Mouse (Mus musculus) lung, embryonic 14.5 days (tissue): Measurements from ENCODE around the gene Cyp4f18. TPM values are rescaled to one million over a fixed set of nuclear protein-coding genes. Genes with fewer than 3 reads are reported as not detected.
"Not testable (repeated sequence)": the region's sequence is repeated elsewhere in the genome, so short reads cannot be mapped to it uniquely, and the experiment has no call there.

ENCODE experiments used
- ATAC-seq: fragments of 200-750 bp; cut with Nextera tagmentation; 2 replicates; pipeline ENCODE4 v1.8.0; 2017; ENCODE audit warnings: mild to moderate bottlenecking, moderate TSS enrichment, moderate library complexity; ENCODE audit not compliant: insufficient read depth
- DNase-seq: peaks from one replicate; pipeline ENCODE4 v3.0.0-alpha.2; 2015
- H3K27ac ChIP-seq: fragments of 300-500 bp; sonication (generic); 2 replicates; pipeline ENCODE4 v1.5.1; 2014; ENCODE audit warnings: low read depth, mild to moderate bottlenecking, moderate library complexity
- H3K27me3 ChIP-seq: fragments of 300-500 bp; sonication (generic); 2 replicates; pipeline ENCODE4 v1.6.1; 2014; ENCODE audit warnings: low read length, control low read depth; ENCODE audit not compliant: insufficient read depth
- H3K36me3 ChIP-seq: fragments of 300-500 bp; sonication (generic); 2 replicates; pipeline ENCODE4 v1.6.1; 2014; ENCODE audit warnings: control low read depth; ENCODE audit not compliant: insufficient read depth
- H3K4me1 ChIP-seq: fragments of 300-500 bp; sonication (generic); 2 replicates; pipeline ENCODE4 v1.6.1; 2014; ENCODE audit warnings: antibody characterized with exemption, control low read depth; ENCODE audit not compliant: insufficient read depth
- H3K4me2 ChIP-seq: fragments of 300-500 bp; sonication (generic); 2 replicates; pipeline ENCODE4 v1.6.1; 2014; ENCODE audit warnings: mild to moderate bottlenecking
- H3K4me3 ChIP-seq: fragments of 300-500 bp; sonication (generic); 2 replicates; pipeline ENCODE4 v1.5.1; 2014; ENCODE audit warnings: low read depth, low read length
- H3K9ac ChIP-seq: fragments of 300-500 bp; sonication (generic); 2 replicates; pipeline ENCODE4 v1.6.1; 2014
- H3K9me3 ChIP-seq: fragments of 300-500 bp; sonication (generic); 2 replicates; pipeline ENCODE4 v1.6.1; 2016; ENCODE audit warnings: low read depth, low read length, control low read depth
- CTCF ChIP-seq: IDR thresholded peaks from 2 replicates; pipeline ENCODE4 v1.5.1; 2016; ENCODE audit warnings: antibody characterized with exemption, low read depth
- WGBS: fragments of 180-500 bp; shearing (Covaris S2); extraction: QIAGEN DNeasy Blood & Tissue Kit; methylation state at CpG from one replicate; pipeline ENCODE4 v1.1.7; 2014; 5-methylcytosine and 5-hydroxymethylcytosine counted together
- polyA plus RNA-seq: library from polyadenylated mRNA; unstranded; fragments of >200 nt; fragmentation: Nextera tagmentation; extraction: Ambion mirVana; gene quantifications from 2 replicates; pipeline ENCODE4 v1.2.1, GENCODE M21; 2014

Cyp4f18 gene
- polyA plus RNA-seq, 1 experiment from 2014 or later = 0.93 TPM

DNA sequence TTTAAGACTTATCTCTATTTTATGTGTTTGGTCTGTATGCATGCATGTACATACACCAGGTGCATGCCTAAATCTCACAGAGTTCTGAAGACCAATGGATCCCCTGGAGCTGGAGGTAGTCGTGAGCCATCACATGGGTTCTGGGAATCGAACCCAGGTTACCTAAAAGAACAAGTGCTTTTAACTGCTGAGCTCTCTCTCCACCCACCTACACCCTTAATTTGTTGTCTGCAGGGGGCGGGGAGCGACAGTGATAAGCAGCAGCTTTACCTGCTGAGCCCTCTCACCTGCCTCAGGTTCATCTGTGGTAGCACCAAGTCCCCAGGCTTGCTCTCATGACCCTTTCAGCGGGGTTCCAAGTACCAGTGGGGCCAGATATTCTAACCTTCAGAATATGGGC, 47.6 kb downstream of the Cyp4f18 start:
- Histone ChIP-seq H3K27ac (no peak overlapping the region), H3K4me2 (no peak overlapping the region), H3K9me3 (no peaks in the 10 kb centered on the region; the same call in 1 of the 2 replicates), H3K9ac (no peak overlapping the region), H3K4me1 (no peaks in the 10 kb centered on the region), H3K4me3 (no peak overlapping the region), H3K27me3 (no peaks in the 10 kb centered on the region), H3K36me3 (peaks cover 20% of the 10 kb centered on the region)
- no peak for ATAC-seq
- 88% methylated on average over 5 of the region's 5 CpGs for WGBS
- DNase-seq = no peak
- TF ChIP-seq CTCF = no peak

DNA sequence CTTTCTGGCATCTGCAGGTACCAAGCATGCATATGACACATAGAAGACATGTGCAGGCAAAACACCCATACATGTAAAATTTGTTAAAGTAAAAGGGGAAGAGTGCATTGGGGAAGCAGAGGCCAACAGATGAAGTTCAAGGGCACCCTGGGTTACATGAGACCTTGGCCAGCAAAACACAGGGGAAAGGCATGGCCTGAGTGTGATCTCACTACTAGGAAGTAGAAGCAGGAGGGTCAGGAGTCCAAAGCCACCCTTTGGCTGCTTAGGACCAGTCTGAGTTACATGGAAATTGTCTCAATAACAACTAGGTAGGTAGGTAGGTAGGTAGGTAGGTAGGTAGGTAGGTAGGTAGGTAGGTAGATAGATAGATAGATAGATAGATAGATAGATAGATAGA, 48.9 kb downstream of the Cyp4f18 start:
- no peaks in the 10 kb centered on the region for H3K27me3 ChIP-seq
- no peak overlapping the region for H3K4me3 ChIP-seq
- no peak overlapping the region for H3K9ac ChIP-seq
- no peak for DNase-seq
- peaks cover 9% of the 10 kb centered on the region for H3K36me3 ChIP-seq
- no peak overlapping the region for H3K27ac ChIP-seq
- no peak for ATAC-seq
- no peaks in the 10 kb centered on the region; the same call in 1 of the 2 replicates for H3K9me3 ChIP-seq
- TF ChIP-seq CTCF = no peak
- H3K4me2 ChIP-seq = no peak overlapping the region
- H3K4me1 ChIP-seq = no peaks in the 10 kb centered on the region

DNA sequence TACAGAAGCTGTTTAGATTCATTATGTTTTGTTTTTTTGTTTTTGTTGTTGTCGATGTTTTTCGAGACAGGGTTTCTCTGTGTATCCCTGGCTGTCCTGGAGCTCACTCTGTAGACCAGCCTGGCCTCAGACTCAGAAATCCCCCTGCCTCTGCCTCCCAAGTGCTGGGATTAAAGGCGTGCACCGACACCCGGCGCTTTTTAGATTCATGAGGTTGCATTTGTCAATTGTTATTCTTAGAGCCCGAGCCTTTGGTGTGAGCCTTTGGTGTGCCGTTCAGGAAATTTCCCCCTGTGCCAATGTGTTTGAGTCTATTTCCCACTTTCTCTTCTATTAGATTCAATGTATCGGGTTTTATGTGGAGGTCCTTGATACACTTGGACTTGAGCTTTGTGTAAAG, 54.8 kb downstream of the Cyp4f18 start:
- no peak for DNase-seq
- no peak overlapping the region for H3K9ac ChIP-seq
- WGBS = 97% methylated on average over 9 of the region's 9 CpGs
- no peak overlapping the region for H3K4me2 ChIP-seq
- H3K36me3 ChIP-seq = no peaks in the 10 kb centered on the region
- no peaks in the 10 kb centered on the region for H3K27me3 ChIP-seq
- peaks cover 8% of the 10 kb centered on the region for H3K9me3 ChIP-seq
- H3K27ac ChIP-seq = no peak overlapping the region
- no peak for TF ChIP-seq CTCF
- ATAC-seq = no peak
- H3K4me1 ChIP-seq = peaks cover 4% of the 10 kb centered on the region; the same call in 1 of the 2 replicates
- H3K4me3 ChIP-seq = no peak overlapping the region

DNA sequence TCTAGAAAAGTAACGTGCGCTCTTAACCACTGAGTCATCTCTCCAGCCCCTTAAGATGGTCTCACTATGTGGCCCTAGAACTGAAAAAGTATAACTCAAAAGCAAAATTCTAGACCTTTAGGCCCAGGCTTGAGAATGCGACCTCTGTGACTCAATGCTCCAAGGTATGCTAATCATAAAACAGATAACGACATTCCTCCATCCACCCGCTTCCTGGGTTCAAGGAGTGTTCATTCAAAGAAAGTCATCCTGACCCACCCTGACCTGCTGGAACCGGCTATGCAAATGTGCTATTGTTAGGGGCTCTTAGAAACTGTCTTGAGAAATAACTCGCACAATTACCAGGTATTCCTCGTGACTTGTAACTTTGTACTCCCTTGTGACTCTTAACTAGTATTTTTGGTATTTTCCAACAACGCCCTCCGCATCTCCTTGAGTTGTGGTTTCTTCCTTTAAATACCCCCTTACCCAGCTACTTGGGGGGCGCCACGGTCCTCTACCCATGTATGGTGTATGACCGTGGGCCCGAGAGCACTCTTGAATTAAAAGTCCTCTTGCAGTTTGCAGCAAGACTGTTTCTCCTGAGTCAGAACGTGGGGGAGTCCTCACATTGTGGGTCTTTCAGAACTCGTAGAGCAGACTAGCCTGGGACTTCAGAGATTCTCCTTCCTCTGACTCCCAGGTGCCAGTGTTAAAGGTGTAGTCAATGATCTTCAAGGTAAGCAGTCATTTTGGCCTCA, 56.3 kb downstream of the Cyp4f18 start:
- not testable (repeated sequence) for DNase-seq, H3K4me2 ChIP-seq, H3K27me3 ChIP-seq, H3K4me1 ChIP-seq, H3K4me3 ChIP-seq, H3K27ac ChIP-seq, ATAC-seq, H3K9me3 ChIP-seq, H3K9ac ChIP-seq, H3K36me3 ChIP-seq
- 93% methylated on average over 16 of the region's 16 CpGs for WGBS

DNA sequence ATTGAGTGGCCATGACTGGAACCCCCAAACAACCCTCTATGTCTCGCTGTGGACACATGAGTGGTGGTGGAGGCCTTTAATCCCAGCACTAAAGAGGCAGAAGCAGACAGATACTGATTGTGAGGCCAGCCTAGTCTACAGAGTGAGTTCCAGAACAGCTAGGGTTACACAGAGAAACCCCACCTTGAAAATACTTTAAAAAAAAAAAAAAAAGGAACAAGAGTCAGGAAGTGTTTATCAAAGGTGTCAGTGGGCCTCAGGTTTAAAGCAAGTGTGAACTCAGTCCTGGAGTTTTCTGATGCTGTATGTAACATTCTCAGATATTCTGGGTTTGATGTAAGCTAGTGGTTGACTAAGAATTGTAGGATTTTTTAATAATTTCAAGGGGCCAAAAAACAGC, 56.9 kb downstream of the Cyp4f18 start:
- no peaks in the 10 kb centered on the region for H3K27me3 ChIP-seq
- H3K9me3 ChIP-seq = peaks cover 8% of the 10 kb centered on the region
- 0 out of 2 replicates have a peak overlapping the region, but pooled peaks have one; percentile 73 for H3K4me3 ChIP-seq
- peaks cover 4% of the 10 kb centered on the region; the same call in 1 of the 2 replicates for H3K4me1 ChIP-seq
- ATAC-seq = no peak
- peak overlapping the region; percentile 57 for H3K4me2 ChIP-seq
- H3K27ac ChIP-seq = no peak overlapping the region
- H3K36me3 ChIP-seq = no peaks in the 10 kb centered on the region
- H3K9ac ChIP-seq = no peak overlapping the region
- WGBS = 89% methylated on average over 1 of the region's 1 CpGs
- TF ChIP-seq CTCF = no peak
- DNase-seq = no peak

DNA sequence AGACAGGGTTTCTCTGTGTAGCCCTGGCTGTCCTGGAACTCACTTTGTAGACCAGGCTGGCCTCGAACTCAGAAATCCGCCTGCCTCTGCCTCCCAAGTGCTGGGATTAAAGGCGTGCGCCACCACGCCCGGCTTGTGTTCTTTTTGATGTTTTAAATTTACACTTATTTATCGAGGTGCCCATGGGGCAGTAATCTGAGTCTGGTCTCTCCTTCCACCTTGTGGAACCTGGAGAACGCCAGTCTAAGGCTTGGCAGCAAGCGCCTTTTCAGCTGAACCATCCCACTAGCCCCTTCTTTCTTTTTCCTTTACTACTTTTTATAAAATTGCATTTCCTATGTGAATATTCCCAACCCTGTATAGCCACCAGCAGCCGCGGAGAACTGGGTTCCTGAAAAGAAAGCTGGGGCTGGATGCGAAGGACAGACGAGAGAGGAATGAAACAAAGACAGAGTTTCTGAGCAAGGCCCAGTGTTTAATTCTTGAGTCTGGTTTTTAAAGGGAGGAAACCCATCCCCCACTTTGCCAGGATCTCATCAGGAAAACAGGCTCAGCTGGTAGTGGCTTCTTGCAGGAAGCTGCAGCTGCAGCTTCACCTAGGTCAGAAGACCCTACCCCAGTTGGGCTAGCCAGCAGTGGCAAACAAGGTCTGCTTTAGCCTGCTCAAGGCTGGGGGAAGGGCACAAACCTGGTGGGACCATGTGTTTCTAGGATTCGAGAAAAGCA, 57.8 kb downstream of the Cyp4f18 start:
- peaks cover 8% of the 10 kb centered on the region for H3K9me3 ChIP-seq
- H3K9ac ChIP-seq = peak overlapping the region; percentile 78
- WGBS = 30% methylated on average over 14 of the region's 14 CpGs
- ATAC-seq (no peak), DNase-seq (peak; percentile 40)
- no peak overlapping the region; the same call in 1 of the 2 replicates for H3K27ac ChIP-seq
- H3K36me3 ChIP-seq = no peaks in the 10 kb centered on the region
- H3K4me3 ChIP-seq = peak overlapping the region; percentile 73
- TF ChIP-seq CTCF = no peak
- no peaks in the 10 kb centered on the region for H3K27me3 ChIP-seq
- H3K4me1 ChIP-seq = peaks cover 4% of the 10 kb centered on the region; the same call in 1 of the 2 replicates
- peak overlapping the region; percentile 57 for H3K4me2 ChIP-seq

DNA sequence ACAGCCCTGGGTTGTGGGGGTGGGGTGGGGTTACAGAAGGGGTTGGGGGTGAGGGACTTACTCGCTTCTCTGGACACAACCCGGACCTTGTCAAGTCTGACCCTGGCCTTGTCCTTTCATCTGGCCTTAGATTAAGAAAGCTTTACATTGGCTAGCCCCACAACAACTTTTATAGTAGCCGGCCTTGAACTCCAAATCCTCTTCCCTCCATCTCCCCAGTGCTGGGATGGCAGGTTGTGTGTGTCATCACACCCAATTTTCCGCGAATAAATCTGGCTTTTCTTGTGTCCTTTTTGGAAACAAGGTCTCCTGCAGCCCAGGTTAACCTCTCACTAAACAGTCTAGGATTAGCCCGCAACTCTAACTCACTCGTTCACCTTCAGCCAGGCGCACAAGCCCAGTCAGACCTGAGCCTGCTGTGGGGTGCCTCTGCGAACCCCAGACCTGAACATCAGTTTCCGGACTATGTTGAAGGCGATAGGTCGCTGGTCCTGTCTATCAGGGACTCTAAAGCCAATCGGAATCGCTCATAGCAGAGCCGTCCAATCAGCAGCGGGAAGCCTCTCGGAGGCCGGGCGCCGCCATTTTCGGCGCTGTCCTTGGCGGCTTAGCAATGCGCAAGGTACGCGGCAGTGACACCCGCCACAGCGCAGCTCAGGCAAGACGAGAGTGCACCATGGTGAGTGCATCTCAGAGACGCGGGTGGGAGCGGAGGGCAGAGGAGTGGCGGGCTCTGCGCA, 58.8 kb downstream of the Cyp4f18 start, which contains the start of gene Zfp961:
Gene Zfp961 (plus strand): TSS at position 557 of the 740 bp plus-strand sequence.
- no peak for TF ChIP-seq CTCF
- Histone ChIP-seq H3K27ac (peak within 1 kb of the TSS; percentile 86), H3K4me3 (peak within 1 kb of the TSS; percentile 73), H3K36me3 (no peaks in the 10 kb centered on the region), H3K9me3 (peaks cover 8% of the 10 kb centered on the region), H3K9ac (peak within 1 kb of the TSS; percentile 78), H3K27me3 (no peaks in the 10 kb centered on the region), H3K4me2 (peak within 1 kb of the TSS; percentile 57), H3K4me1 (peaks cover 4% of the 10 kb centered on the region; the same call in 1 of the 2 replicates)
- peak; percentile 100 for DNase-seq
- 4% methylated on average over 34 of the region's 34 CpGs for WGBS
- ATAC-seq = peak; percentile 100
